Mouse (Mus musculus) T-helper 1 cell (primary cell): ENCODE results near the gene Prkn.

Experiments used
- in situ Hi-C: fragments of 300-600 bp; cut with MboI, MseI; formaldehyde crosslinking; loops from one replicate; pipeline ENCODE4 v1.15.1; 2025; ENCODE audit warnings: high pct_unique_total_duplicates

Prkn gene

GRCm38 (mm10) chr17:12037065-12037464 lies 1196.9 kb downstream of the Prkn start:
- in situ Hi-C loops = loop anchor here (5.0 kb wide), 1 partner anchor 175 kb away; no protein-coding TSS in a partner anchor

- in situ Hi-C loops = loop anchor here (5.0 kb wide), 1 partner anchor 175 kb away; no protein-coding TSS in a partner anchor
Observed at GRCm38 (mm10) chr17:12037574-12037973, 1197.4 kb downstream of the Prkn start.

- in situ Hi-C loops = loop anchor here (5.0 kb wide), 1 partner anchor 174 kb away; no protein-coding TSS in a partner anchor
Observed at GRCm38 (mm10) chr17:12038499-12038898, 1198.3 kb downstream of the Prkn start.

- in situ Hi-C loops = loop anchor here (5.0 kb wide), 1 partner anchor 173 kb away; no protein-coding TSS in a partner anchor
Observed at GRCm38 (mm10) chr17:12039188-12039587, 1199.0 kb downstream of the Prkn start.

- in situ Hi-C loops = loop anchor here (5.0 kb wide), 1 partner anchor 172 kb away; no protein-coding TSS in a partner anchor
Observed at GRCm38 (mm10) chr17:12039922-12040321, 1199.7 kb downstream of the Prkn start.

GRCm38 (mm10) chr17:12040546-12040945 lies 1200.4 kb downstream of the Prkn start:
- in situ Hi-C loops = no loop called here

GRCm38 (mm10) chr17:12041091-12041655 lies 1201.0 kb downstream of the Prkn start:
- in situ Hi-C loops = no loop called here

GRCm38 (mm10) chr17:12042561-12043256 lies 1202.5 kb downstream of the Prkn start:
- in situ Hi-C loops = no loop called here

- in situ Hi-C loops = no loop called here
Observed at GRCm38 (mm10) chr17:12044222-12044621, 1204.0 kb downstream of the Prkn start.

- in situ Hi-C loops = no loop called here
Observed at GRCm38 (mm10) chr17:12045861-12046273, 1205.7 kb downstream of the Prkn start.

GRCm38 (mm10) chr17:12047032-12047431 lies 1206.8 kb downstream of the Prkn start:
- in situ Hi-C loops = no loop called here

GRCm38 (mm10) chr17:12047523-12047922 lies 1207.3 kb downstream of the Prkn start:
- in situ Hi-C loops = no loop called here

- in situ Hi-C loops = no loop called here
Observed at GRCm38 (mm10) chr17:12048695-12049490, 1208.7 kb downstream of the Prkn start.

GRCm38 (mm10) chr17:12050261-12050660 lies 1210.1 kb downstream of the Prkn start:
- in situ Hi-C loops = no loop called here

- in situ Hi-C loops = no loop called here
Observed at GRCm38 (mm10) chr17:12051031-12051430, 1210.8 kb downstream of the Prkn start.

- in situ Hi-C loops = no loop called here
Observed at GRCm38 (mm10) chr17:12052651-12053050, 1212.5 kb downstream of the Prkn start.

GRCm38 (mm10) chr17:12059041-12059440 lies 1218.9 kb downstream of the Prkn start:
- in situ Hi-C loops = no loop called here

- in situ Hi-C loops = no loop called here
Observed at GRCm38 (mm10) chr17:12061381-12061780, 1221.2 kb downstream of the Prkn start.

GRCm38 (mm10) chr17:12062861-12063260 lies 1222.7 kb downstream of the Prkn start:
- in situ Hi-C loops = no loop called here

GRCm38 (mm10) chr17:12063533-12063932 lies 1223.3 kb downstream of the Prkn start:
- in situ Hi-C loops = no loop called here

- in situ Hi-C loops = no loop called here
Observed at GRCm38 (mm10) chr17:12066054-12066453, 1225.9 kb downstream of the Prkn start.

- in situ Hi-C loops = no loop called here
Observed at GRCm38 (mm10) chr17:12076816-12077215, 1236.6 kb downstream of the Prkn start.
